Mouse (Mus musculus): ENCODE data around the gene Dnah3.

Dnah3 gene

GRCm38 (mm10) chr7:119936321-119936720, 158.8 kb downstream of the Dnah3 start:
- DNase-seq = no peak

- DNase-seq = peak; percentile 17
Observed at GRCm38 (mm10) chr7:119928783-119929440, 166.2 kb downstream of the Dnah3 start.

- no peak for DNase-seq
Observed at GRCm38 (mm10) chr7:119921054-119921453, 174.0 kb downstream of the Dnah3 start.

- DNase-seq = no peak
Observed at GRCm38 (mm10) chr7:119920457-119920856, 174.6 kb downstream of the Dnah3 start.

GRCm38 (mm10) chr7:119911727-119912126, 183.4 kb downstream of the Dnah3 start:
- no peak for DNase-seq

- no peak for DNase-seq
Observed at GRCm38 (mm10) chr7:119906523-119907215, 188.4 kb downstream of the Dnah3 start.

GRCm38 (mm10) chr7:119899386-119900057, 195.6 kb downstream of the Dnah3 start:
- no peak for DNase-seq

- no peak for DNase-seq
Observed at GRCm38 (mm10) chr7:119898247-119898856, 196.7 kb downstream of the Dnah3 start.

GRCm38 (mm10) chr7:119897521-119898109, 197.5 kb downstream of the Dnah3 start:
- DNase-seq = no peak

GRCm38 (mm10) chr7:119895639-119896512, 199.2 kb downstream of the Dnah3 start, which contains the start of the genes Lyrm1 and Dcun1d3:
Lyrm1 (plus strand) TSS chr7:119895861.
Dcun1d3 (minus strand) TSS chr7:119896298.
- peak; percentile 99 for DNase-seq

- DNase-seq = peak; percentile 72
Observed at GRCm38 (mm10) chr7:119894818-119895544, 200.1 kb downstream of the Dnah3 start.

- DNase-seq = no peak
Observed at GRCm38 (mm10) chr7:119892742-119893141, 202.3 kb downstream of the Dnah3 start.

GRCm38 (mm10) chr7:119892198-119892597, 202.9 kb downstream of the Dnah3 start:
- DNase-seq = peak; percentile 45

- DNase-seq = no peak
Observed at GRCm38 (mm10) chr7:119887887-119888286, 207.2 kb downstream of the Dnah3 start.

GRCm38 (mm10) chr7:119881229-119881628, 213.9 kb downstream of the Dnah3 start:
- no peak for DNase-seq

- peak; percentile 84 for DNase-seq
Observed at GRCm38 (mm10) chr7:119880345-119880744, 214.7 kb downstream of the Dnah3 start.

GRCm38 (mm10) chr7:119879171-119879570, 215.9 kb downstream of the Dnah3 start:
- DNase-seq = no peak

- peak; percentile 90 for DNase-seq
Observed at GRCm38 (mm10) chr7:119875776-119876440, 219.2 kb downstream of the Dnah3 start.

- no peak for DNase-seq
Observed at GRCm38 (mm10) chr7:119873050-119873449, 222.0 kb downstream of the Dnah3 start.

Measured in kidney, adult 9 months (tissue).